Mouse (Mus musculus) monocyte, adult 59 days (primary cell): ENCODE data around the gene Ssc5d. TPM values are rescaled to one million over a fixed set of nuclear protein-coding genes. Genes with fewer than 3 reads are reported as not detected.

ENCODE experiments used
- total RNA-seq, 2 experiments: library from RNA; stranded (reverse); gene quantifications; one replicate each; pipeline ENCODE4 v1.2.4; 2023

Gene Ssc5d
- under 1 TPM in 1 of 2 experiments, not detected in 1; 0.12 TPM for total RNA-seq

GRCm38 (mm10) chr7:4925441-4926381 lies at the start of gene Ssc5d:
TSS of gene Ssc5d (plus strand) at chr7:4925785.

DNA sequence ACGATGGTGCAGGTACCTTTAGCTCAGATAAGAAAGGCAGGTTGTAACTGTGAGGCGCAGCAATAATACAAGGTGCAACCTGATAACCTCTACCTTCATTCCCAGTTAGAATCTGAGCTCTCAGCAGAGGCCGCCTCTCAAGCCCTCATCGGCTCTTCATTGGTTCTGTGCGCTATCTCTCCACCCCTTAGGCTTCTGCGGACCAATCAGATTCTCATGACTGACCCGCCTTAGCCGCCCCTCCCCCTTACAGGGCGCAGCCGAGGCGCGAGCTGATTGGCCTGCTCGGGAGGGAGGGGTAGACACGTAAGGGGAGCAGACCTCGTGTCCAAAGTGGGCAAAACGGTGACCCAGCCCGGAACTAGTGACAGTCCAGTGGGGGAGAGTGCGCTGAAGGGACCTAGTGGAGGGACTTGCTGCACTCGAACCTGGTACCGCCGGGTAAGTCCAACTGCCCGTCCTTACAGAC lies 48.8 kb upstream of the Ssc5d start, which contains the start of gene Isoc2a:
Gene Isoc2a, plus strand, starts transcription at position 401 of the 469 bp plus-strand sequence.

DNA sequence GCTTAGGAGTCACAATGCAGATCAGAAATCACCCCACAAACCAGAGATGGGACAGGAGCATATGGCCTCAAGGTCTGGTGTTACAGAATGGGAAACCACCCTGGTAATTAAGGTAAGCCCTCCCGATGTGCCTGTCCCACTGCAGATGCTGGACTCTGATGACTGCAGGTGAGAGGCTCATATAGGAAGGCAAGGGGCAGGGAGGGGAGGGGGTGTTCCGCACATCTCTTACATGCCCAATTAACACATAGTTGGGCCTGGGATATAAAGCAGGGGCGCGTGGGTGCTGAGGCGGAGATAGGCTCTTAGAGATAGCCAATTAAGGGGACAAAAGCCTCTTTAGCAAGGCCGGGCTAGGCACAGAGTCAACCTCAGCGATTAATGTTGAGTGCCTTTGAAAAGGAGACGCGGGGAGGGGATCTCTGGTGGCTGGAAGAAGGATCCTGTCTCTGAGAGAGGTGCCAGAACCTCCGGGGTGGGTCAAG lies 19.1 kb upstream of the Ssc5d start, which contains the start of gene Gm36210:
Gene Gm36210, minus strand, starts transcription at position 51 of the 485 bp plus-strand sequence.

GRCm38 (mm10) chr7:4915007-4915665 lies 10.4 kb upstream of the Ssc5d start, which contains the start of gene Zfp628:
TSS of gene Zfp628 (plus strand) at chr7:4915217.

GRCm38 (mm10) chr7:4921824-4922482 lies 3.6 kb upstream of the Ssc5d start, which contains the start of gene Nat14:
TSS of gene Nat14 (plus strand) at chr7:4922028.

GRCm38 (mm10) chr7:4964272-4964671 lies 38.7 kb downstream of the Ssc5d start, which contains the start of gene Sbk2:
TSS of gene Sbk2 (minus strand) at chr7:4964406.

DNA sequence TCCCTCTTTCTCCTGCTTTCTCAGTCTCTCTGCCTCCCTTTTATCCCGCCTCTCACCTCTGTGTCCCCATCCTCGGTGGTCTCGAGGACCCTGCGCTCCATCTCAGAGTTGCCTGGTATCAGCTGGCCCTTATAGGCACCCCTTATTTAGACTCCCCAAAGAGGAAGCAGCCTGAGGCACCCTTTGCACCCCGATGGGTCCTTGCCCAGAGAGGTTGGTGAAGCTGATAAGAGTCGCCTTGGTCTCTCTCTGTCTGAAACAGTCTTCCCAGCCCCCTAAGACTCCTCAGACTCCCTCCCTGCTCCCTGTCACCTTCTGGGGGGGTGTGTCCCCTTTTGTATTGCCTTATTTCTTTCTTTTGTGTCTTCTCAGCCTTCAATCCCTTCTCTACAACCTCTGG lies 45.5 kb downstream of the Ssc5d start, which contains the start of gene Sbk3:
Gene Sbk3, minus strand, starts transcription at position 101 of the 400 bp plus-strand sequence.

Other genes starting within 250 kb of the Ssc5d start
- gene Hspbp1, start 240.7 kb upstream of the Ssc5d start, total RNA-seq, result 10 to 100 TPM; 32.1 to 35.1 TPM
- under 1 TPM in 1 of 2 experiments, not detected in 1; 0.79 TPM for gene Brsk1, start 235.2 kb upstream of the Ssc5d start, total RNA-seq
- 10 to 100 TPM; 30.4 to 32.3 TPM for gene Tmem150b, start 200.5 kb upstream of the Ssc5d start, total RNA-seq
- gene Kmt5c, start 185.7 kb upstream of the Ssc5d start, total RNA-seq, result 100 to 1,000 TPM; 133 to 143 TPM
- gene Cox6b2, start 172.7 kb upstream of the Ssc5d start, total RNA-seq, result 10 to 100 TPM; 14.3 to 17.8 TPM
- gene Fam71e2, start 154.5 kb upstream of the Ssc5d start, total RNA-seq, result not detected
- not detected for gene Il11, start 142.9 kb upstream of the Ssc5d start, total RNA-seq
- not detected for gene Tmem190, start 142.8 kb upstream of the Ssc5d start, total RNA-seq
- 1 to 10 TPM; 1.3 to 1.9 TPM for gene Tmem238, start 136.1 kb upstream of the Ssc5d start, total RNA-seq
- gene Rpl28, start 132.9 kb upstream of the Ssc5d start, total RNA-seq, result 1,000 to 10,000 TPM; 1,418 to 1,752 TPM
- gene Ube2s, start 113.2 kb upstream of the Ssc5d start, total RNA-seq, result 100 to 1,000 TPM; 114 to 117 TPM
- 1 to 10 TPM; 1.2 to 1.5 TPM for gene Shisa7, start 81.1 kb upstream of the Ssc5d start, total RNA-seq
- gene Isoc2b, start 55.5 kb upstream of the Ssc5d start, total RNA-seq, result 1 to 10 TPM; 6.4 to 7.2 TPM
- 10 to 100 TPM; 11.6 to 14.8 TPM for gene Isoc2a, start 48.6 kb upstream of the Ssc5d start, total RNA-seq
- gene Gm36210, start 19.3 kb upstream of the Ssc5d start, total RNA-seq, result not detected
- 10 to 100 TPM; 17.1 to 18.6 TPM for gene Zfp628, start 10.6 kb upstream of the Ssc5d start, total RNA-seq
- 1 to 10 TPM; 3.6 to 6.4 TPM for gene Nat14, start 3.8 kb upstream of the Ssc5d start, total RNA-seq
- not detected for gene Sbk2, start 38.6 kb downstream of the Ssc5d start, total RNA-seq
- gene Sbk3, start 45.4 kb downstream of the Ssc5d start, total RNA-seq, result not detected
- 1 to 10 TPM; 6.0 to 6.5 TPM for gene Zfp579, start 70.4 kb downstream of the Ssc5d start, total RNA-seq
- gene Zfp524, start 88.6 kb downstream of the Ssc5d start, total RNA-seq, result 10 to 100 TPM; 16.2 to 20.5 TPM
- 10 to 100 TPM; 35.3 to 42.1 TPM for gene Fiz1, start 88.9 kb downstream of the Ssc5d start, total RNA-seq
- gene Gm44973, start 89.7 kb downstream of the Ssc5d start, total RNA-seq, result not detected
- 10 to 100 TPM; 29.5 to 31.5 TPM for gene Zfp865, start 94.6 kb downstream of the Ssc5d start, total RNA-seq
- gene Ccdc106, start 94.8 kb downstream of the Ssc5d start, total RNA-seq, result 1 to 10 TPM in 1 of 2 experiments, under 1 TPM in 1; 0.86 to 1.5 TPM
- under 1 TPM in 1 of 2 experiments, not detected in 1; 0.76 TPM for gene 4632433K11Rik, start 108.3 kb downstream of the Ssc5d start, total RNA-seq
- 1 to 10 TPM; 3.2 to 3.4 TPM for gene Zfp784, start 112.7 kb downstream of the Ssc5d start, total RNA-seq
- 1 to 10 TPM in 1 of 2 experiments, not detected in 1; 1.3 TPM for gene Zfp580, start 125.8 kb downstream of the Ssc5d start, total RNA-seq
- 100 to 1,000 TPM; 287 to 299 TPM for gene U2af2, start 136.4 kb downstream of the Ssc5d start, total RNA-seq
- 100 to 1,000 TPM; 235 to 258 TPM for gene Epn1, start 154.4 kb downstream of the Ssc5d start, total RNA-seq
- gene Rfpl4, start 191.2 kb downstream of the Ssc5d start, total RNA-seq, result not detected
- gene Rasl2-9, start 200.2 kb downstream of the Ssc5d start, total RNA-seq, result under 1 TPM; 0.55 to 0.66 TPM
- gene Vmn1r55, start 223.9 kb downstream of the Ssc5d start, total RNA-seq, result not detected